Mouse (Mus musculus): ENCODE results near the gene Kcnmb4. TPM values are rescaled to one million over a fixed set of nuclear protein-coding genes. Genes with fewer than 3 reads are reported as not detected.

Gene Kcnmb4
- polyA plus RNA-seq, 2 experiments from 2014 or later: 1.5 to 2.2 TPM

- no peak for ATAC-seq
Measured at GRCm38 (mm10) chr10:116450621-116451020, 23.1 kb downstream of the Kcnmb4 start.

GRCm38 (mm10) chr10:116448166-116448565 lies 25.5 kb downstream of the Kcnmb4 start:
- no peak for ATAC-seq

GRCm38 (mm10) chr10:116447176-116447575 lies 26.5 kb downstream of the Kcnmb4 start:
- no peak for ATAC-seq

DNA sequence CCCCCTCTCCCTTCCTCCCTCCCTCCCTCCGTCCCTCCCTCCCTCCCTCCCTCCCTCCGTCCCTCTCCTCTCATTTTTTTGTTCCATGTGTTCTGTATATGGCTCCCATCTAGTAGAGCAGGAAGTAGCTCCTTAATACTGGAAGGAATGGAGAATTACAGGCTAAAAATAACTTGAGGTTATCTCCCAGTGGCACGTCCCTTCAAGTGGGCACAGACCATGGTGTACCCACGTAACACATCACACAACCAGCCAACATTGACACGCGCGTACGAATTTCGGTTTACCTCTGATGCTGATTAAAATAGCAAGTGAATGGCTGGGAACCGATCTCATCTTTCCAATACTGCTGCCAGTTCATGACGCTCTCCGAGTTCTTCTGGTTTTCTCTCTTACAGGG lies 27.6 kb downstream of the Kcnmb4 start:
- no peak for ATAC-seq

DNA sequence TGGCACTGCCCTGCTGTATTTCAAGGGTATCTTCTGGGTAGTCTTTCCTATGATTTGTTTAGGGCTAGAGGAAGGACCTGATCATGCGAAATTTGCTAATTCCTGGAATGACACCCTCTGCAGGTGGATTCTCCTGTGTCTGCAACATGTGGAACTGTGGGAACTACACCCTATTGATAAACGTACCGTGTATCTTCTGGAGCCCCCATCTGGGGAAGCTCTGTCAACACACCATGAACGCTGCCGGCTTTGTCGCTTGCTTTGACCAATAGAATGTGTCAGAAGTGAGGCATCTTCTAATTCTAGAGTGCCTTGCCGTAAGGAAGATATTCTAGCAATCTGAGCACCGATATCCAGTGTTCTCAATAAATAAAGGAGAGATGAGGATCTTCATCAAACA lies 28.9 kb downstream of the Kcnmb4 start:
- no peak for ATAC-seq

DNA sequence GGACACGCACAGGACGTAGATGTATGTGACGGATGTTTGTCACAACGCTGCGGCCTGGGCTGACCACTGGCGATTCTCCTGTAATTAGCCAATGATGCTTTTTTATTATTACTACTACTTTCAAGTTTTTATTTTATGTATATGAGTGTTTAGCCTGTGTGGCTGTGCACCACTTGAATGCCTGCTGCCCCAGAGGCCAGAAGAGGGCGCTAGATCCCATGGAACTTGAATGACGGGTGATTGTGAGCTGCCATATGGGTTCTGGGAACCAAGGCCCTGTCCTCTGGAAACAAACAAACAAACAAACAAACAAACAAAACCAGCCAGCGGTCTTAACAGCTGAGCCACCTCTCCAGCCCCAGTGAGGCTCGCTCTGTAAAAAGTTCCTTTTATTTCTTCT lies 29.3 kb downstream of the Kcnmb4 start:
- no peak for ATAC-seq

- ATAC-seq: no peak
Measured at GRCm38 (mm10) chr10:116440946-116441345, 32.7 kb downstream of the Kcnmb4 start.

DNA sequence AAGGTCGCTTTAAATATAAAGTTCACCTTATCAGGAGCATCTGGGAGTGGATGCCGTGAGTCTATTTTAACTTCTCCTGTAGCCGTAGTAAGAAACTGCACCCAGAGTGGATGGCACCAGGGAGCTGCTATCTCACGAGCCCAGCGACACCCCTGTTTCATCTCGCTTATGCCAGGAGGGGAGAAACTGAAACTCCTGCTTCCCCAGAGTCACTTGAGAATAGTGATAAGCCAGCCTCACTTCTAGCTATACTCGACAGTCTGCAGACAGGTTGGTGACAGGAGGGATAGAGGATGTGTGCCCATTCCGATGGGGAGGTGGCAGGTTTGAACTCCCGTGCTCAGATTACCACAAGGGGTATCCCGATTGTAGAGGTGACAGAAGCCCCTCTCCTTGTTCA lies 33.6 kb downstream of the Kcnmb4 start:
- no peak for ATAC-seq

GRCm38 (mm10) chr10:116435455-116435854 lies 38.2 kb downstream of the Kcnmb4 start:
- no peak for ATAC-seq

DNA sequence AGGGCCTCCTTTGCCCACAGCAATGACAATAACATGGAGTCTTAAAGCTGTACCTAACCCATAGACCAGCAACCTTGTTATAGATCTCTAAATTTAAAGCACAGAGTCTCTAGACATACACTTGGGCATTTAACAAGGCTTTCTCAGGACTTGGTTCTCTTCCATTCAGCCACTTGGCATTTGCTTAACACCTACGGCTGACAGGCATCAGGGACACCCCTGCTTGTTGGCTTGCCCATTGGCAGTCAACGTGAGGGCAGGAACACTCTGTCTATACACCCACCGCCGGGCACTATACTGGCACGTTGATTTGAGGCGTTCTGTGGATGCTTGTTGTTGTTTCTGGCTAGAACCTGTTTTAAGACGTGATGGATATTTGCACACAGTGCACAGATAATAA lies 41.3 kb downstream of the Kcnmb4 start:
- ATAC-seq: no peak

GRCm38 (mm10) chr10:116428026-116428780 lies 45.5 kb downstream of the Kcnmb4 start:
- ATAC-seq: no peak

DNA sequence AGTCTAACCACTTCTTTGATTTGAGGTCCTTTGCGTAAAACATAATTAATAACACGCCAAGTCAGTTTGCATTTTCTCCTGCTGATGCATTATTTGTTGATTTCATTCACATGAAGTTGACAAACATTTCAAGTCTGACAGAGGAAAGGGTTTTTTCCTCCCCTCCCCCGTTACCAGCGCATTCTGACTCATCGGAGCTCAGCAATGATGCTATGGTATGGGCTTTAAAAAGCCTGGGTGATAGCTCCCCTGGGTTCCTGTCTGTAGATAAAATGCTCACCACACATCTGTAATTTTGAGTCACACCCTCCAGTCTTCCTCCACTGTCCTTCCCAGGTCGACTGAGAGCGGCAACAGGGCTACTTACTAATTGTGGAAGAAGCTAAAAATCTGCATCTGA lies 47.5 kb downstream of the Kcnmb4 start:
- no peak for ATAC-seq

GRCm38 (mm10) chr10:116424921-116425320 lies 48.8 kb downstream of the Kcnmb4 start:
- no peak for ATAC-seq

DNA sequence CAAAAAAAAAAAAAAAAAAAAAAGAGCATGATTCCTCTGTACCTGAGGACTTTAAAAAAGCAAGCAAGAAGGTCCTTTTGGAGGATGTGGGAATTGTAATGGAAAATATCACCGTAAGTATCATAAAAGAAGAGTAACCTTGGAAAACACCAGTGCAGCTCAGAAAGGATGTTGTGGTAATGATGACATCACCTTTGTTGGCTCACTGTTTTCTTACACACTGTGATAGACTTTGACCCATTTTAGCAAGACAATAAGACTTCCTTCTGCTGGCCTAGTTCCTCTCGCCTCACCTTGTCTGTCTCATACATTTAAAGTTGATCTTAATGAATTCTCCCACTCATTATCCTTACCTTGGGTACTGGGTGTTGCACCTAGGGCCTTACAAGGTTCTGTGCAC lies 51.1 kb downstream of the Kcnmb4 start:
- peak; percentile 79 for ATAC-seq

DNA sequence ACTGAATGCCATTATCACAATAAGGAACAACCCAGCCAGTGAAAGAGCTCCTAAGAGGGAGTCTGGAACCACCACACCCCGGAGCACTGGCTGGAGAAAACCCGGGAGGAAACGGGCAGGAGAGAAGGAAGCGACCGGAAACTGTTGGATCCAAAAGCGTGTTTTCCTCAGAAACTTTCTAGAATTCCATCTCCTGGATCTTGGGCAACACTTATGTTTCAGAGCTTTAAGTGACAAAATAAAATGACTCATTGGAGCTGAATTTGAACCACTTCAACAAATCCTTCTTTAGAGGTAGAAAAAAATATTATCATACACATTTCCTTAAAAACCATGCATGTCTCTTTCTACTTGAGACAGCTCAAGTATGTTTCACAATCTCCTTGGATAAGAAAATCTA lies 52.7 kb downstream of the Kcnmb4 start:
- ATAC-seq: no peak

DNA sequence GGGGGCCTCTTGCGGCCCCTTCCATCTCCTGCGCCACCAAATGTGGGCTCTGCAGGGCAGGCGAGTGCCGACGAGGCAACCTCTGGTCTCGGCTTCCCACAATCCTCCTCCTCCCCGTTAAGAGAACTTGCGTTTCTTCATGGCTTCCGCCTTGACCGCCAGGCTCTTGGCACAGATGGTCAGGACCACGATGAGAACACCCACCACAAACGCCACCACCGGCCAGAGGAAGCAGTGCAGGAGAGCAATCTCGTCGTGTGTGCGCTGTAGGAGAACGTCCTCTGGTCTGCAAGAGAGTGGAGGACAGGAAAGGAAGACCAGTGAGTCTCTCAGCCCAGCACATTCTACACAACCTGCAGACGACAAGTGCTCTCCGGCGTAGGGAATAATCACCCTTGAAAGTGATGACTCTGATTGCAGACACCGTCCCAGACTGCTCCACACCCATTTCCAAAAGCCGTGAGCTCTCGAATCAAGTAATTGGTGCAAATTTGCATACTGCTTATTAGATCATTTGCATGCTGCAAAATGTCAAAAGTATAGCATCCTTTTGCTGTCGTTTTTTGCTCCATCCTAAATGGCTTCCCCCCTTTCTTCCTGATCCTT lies 55.5 kb downstream of the Kcnmb4 start:
- no peak for ATAC-seq

DNA sequence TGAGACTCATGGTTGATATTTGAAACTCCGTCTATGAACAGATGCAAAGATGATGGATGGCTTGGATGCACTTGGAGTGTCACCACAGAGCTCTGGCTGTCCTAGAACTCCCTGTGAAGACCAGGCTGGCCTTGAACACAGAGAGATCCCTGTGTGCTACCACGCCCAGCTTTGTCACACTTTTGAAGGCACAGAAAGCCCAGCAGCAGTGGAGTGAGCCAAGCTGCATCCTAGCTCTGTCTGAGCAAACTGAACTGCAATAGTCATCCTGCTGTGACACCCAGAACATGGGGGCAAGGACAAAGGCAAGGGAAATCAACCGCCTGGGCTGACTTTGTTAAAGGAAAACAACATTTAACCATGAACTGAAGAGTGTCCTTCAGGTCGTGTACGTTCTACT lies 57.0 kb downstream of the Kcnmb4 start:
- ATAC-seq: no peak

- ATAC-seq: no peak
Measured at GRCm38 (mm10) chr10:116416142-116416541, 57.5 kb downstream of the Kcnmb4 start.

- no peak for ATAC-seq
Measured at GRCm38 (mm10) chr10:116410826-116411225, 62.9 kb downstream of the Kcnmb4 start.

GRCm38 (mm10) chr10:116407684-116408359 lies 65.9 kb downstream of the Kcnmb4 start:
- ATAC-seq: no peak

DNA sequence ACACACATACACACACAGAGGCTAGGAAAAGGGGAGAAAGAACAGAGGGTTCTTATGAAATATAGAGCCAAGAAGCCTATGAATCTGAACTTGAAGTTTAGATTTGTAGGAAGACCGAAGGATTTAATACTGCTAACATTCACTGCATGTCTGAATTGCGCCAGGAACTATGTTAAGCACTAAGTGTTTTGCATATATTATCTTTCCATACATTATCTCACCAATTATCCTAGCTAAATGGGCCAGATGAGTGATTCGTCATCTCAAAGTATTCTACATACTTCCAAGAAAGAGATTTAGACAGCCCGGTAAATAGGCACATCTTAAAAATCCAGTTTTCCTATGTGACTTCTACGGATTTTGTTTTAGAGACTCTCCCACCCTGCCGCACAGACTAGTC lies 68.7 kb downstream of the Kcnmb4 start:
- ATAC-seq: no peak

DNA sequence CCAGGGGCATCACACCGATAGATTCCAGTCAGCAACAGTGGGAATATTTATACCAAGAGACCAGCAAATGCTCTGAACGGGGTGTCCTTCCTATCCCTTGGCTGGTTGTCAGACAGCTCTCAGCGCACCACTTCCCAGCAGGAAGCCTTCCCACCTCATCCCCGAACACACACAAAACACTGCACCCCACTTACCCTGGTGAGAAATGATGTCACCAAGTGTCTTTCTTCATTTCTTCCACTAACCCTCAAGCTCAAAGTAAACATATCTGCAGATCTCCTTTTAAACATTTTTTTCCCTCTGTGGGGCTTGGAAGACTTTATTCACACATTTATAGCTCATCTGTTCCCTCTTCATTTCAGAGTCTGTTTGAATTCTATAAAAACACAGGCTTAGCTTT lies 70.0 kb downstream of the Kcnmb4 start:
- ATAC-seq: no peak

DNA sequence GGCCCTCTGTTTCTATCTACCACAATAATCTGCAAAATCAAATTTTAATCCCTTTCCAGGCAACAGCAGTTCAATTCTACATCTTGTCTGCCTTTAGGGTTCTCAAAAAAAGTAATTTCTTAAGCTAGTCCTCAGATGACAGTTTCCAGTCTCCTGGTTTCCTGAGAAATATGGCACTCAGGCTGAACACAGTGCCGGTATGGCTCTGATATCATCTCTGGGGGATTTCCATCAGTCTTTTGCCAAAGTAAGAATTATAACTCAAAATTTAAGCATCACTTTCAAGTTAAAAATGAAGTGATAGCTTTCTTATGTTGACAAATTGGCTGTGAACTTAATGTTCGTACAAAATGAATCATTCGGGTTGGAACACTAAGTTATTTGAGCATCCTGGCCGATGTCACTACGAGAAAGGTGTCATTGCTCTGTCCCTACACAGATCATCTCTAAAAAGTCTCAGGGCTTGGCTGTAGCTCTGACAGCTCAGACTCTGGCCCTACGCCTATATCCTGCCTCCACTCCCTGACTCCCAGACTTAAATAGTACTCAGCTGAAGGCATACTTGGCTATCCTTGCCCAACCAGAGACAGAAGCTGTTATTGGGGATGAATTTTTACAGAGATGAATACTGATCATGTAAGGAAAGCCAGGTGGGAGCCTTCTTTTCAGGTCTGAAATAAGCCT lies 70.8 kb downstream of the Kcnmb4 start:
- no peak for ATAC-seq

Data from CD4-positive, CD25-positive, alpha-beta regulatory T cell, adult 4 months (primary cell).